Mouse (Mus musculus): ENCODE measurements around the gene Epha4. TPM values are rescaled to one million over a fixed set of nuclear protein-coding genes. Genes with fewer than 3 reads are reported as not detected.

Epha4 gene
- polyA plus RNA-seq, 1 experiment = not detected

GRCm38 (mm10) chr1:77374054-77374453 is 140.8 kb downstream of the Epha4 start:
- TF ChIP-seq GATA1 (IDR thresholded peaks at IDR 0.05; ENCODE audit: low read length) = no peak

GRCm38 (mm10) chr1:77370921-77371320 is 144.0 kb downstream of the Epha4 start:
- TF ChIP-seq GATA1 (IDR thresholded peaks at IDR 0.05; ENCODE audit: low read length) = no peak

- no peak for TF ChIP-seq GATA1 (IDR thresholded peaks at IDR 0.05; ENCODE audit: low read length)
Observed at GRCm38 (mm10) chr1:77369255-77369837, 145.5 kb downstream of the Epha4 start.

- no peak for TF ChIP-seq GATA1 (IDR thresholded peaks at IDR 0.05; ENCODE audit: low read length)
Observed at GRCm38 (mm10) chr1:77365850-77366249, 149.0 kb downstream of the Epha4 start.

GRCm38 (mm10) chr1:77364596-77364995 is 150.3 kb downstream of the Epha4 start:
- TF ChIP-seq GATA1 (IDR thresholded peaks at IDR 0.05; ENCODE audit: low read length) = no peak

GRCm38 (mm10) chr1:77363848-77364247 is 151.0 kb downstream of the Epha4 start:
- TF ChIP-seq GATA1 (IDR thresholded peaks at IDR 0.05; ENCODE audit: low read length) = no peak

GRCm38 (mm10) chr1:77346459-77346858 is 168.4 kb downstream of the Epha4 start:
- no peak for TF ChIP-seq GATA1 (IDR thresholded peaks at IDR 0.05; ENCODE audit: low read length)

- no peak for TF ChIP-seq GATA1 (IDR thresholded peaks at IDR 0.05; ENCODE audit: low read length)
Observed at GRCm38 (mm10) chr1:77343792-77344191, 171.1 kb downstream of the Epha4 start.

GRCm38 (mm10) chr1:77339701-77340100 is 175.2 kb downstream of the Epha4 start:
- TF ChIP-seq GATA1 (IDR thresholded peaks at IDR 0.05; ENCODE audit: low read length) = no peak

GRCm38 (mm10) chr1:77338346-77338745 is 176.5 kb downstream of the Epha4 start:
- TF ChIP-seq GATA1 (IDR thresholded peaks at IDR 0.05; ENCODE audit: low read length) = no peak

- no peak for TF ChIP-seq GATA1 (IDR thresholded peaks at IDR 0.05; ENCODE audit: low read length)
Observed at GRCm38 (mm10) chr1:77336937-77337336, 178.0 kb downstream of the Epha4 start.

- TF ChIP-seq GATA1 (IDR thresholded peaks at IDR 0.05; ENCODE audit: low read length) = no peak
Observed at GRCm38 (mm10) chr1:77318597-77319127, 196.2 kb downstream of the Epha4 start.

Data from G1E-ER4 (cell line).